Mouse (Mus musculus): ENCODE results near the gene Cyp2u1.

DNA sequence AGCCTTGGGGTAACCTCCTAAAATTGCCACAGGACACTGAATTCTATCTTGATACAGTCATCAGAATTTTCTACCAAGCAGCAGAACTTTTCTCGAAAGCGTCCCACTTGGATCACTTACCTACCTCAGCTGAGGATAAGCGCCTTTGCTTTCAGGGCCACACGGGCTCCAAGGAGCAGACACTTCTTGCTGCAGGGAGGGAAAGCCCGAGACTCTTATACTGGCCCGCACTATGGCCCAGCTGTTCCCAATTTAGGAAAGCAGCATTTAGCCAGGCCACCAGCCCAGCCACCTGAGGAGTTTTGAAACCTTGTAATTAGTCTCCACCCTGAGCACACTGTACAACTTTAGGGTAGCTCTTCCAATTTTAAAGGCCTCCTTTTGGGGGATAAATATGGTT is 40.3 kb upstream of the Cyp2u1 start:
- no peak for TF ChIP-seq EP300 (IDR thresholded peaks at IDR 0.05; ENCODE audit: low read depth)
- no peak for TF ChIP-seq CTCF (IDR thresholded peaks at IDR 0.05; ENCODE audit: low read depth)
